Mouse (Mus musculus): Measurements from ENCODE around the gene Mt3.

DNA sequence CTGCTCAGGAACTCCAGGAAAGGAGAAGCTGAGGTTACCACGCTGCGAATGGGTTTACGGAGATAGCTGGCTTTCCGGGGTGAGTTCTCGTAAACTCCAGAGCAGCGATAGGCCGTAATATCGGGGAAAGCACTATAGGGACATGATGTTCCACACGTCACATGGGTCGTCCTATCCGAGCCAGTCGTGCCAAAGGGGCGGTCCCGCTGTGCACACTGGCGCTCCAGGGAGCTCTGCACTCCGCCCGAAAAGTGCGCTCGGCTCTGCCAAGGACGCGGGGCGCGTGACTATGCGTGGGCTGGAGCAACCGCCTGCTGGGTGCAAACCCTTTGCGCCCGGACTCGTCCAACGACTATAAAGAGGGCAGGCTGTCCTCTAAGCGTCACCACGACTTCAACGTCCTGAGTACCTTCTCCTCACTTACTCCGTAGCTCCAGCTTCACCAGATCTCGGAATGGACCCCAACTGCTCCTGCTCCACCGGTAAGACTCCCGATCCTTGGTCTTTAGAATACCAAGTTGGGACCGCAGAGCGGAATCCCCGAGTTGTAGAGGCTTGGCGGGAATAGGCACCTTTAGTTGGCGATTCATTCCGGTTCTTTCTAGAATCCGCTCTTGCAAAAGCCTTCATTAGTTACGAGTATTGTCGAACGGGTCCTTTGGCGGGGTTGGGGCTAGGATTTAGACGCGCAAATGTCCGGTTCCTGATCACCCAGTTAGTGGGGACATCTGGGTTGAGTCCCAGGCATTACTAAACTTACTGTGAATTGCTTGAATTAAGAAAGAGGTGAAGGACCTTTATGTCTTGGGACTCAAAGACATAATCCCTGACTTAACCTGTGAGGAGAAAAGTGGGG is 26.7 kb downstream of the Mt3 start, which contains the start of gene Mt1:
- TF ChIP-seq CTCF (IDR thresholded peaks at IDR 0.05; ENCODE audit: insufficient read depth, low read length) (no peak), POLR2A (IDR thresholded peaks at IDR 0.05; ENCODE audit: borderline replicate concordance, extremely low read depth, low read depth, low read length) (peak; percentile 88; the same call in 1 of the 2 replicates)

Measured in lung, adult 2 months (tissue).